Mouse (Mus musculus): Measurements from ENCODE around the gene Trabd2b. TPM values are rescaled to one million over a fixed set of nuclear protein-coding genes. Genes with fewer than 3 reads are reported as not detected.

Trabd2b gene
- 1.7 TPM for polyA plus RNA-seq (2014; fragmentation: Illumina TruSeq; extraction: RNeasy Lipid Tissue Mini Kit (QIAGEN cat#74804))

DNA sequence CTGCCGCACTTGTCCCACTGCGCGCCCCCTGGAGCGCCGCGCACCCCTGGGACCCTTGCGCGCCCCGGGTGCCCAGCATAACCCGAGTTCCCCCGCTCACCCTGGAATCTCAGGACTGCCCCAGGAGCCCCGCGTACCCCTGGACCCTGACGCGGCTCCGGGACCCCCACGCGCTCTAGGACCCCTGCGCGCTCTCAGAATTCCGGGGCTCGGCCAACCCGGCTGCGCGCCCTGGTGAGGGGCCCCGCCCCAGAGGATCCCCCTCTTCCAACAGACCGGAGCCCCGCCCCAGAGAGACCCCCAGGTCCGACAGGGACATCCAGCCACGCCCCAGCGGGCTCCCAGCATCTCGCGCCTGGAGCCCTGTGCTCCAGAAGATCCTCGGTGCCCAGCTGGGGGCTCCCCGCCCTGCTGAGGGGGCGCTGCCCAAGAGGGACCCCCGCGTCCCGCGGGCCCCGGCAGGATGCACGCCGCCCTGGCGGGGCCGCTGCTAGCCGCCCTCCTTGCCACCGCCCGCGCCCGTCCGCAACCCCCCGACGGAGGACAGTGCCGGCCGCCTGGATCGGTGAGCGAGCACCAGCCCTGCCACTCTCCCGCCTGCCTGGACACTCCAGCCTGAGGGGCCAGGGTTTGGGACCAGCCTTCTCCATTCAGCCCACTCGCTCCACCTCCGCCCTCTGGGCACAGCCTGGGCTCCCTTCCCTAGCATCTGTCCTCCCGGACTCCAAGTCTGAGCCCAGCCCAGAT, at the start of gene Trabd2b:
Gene Trabd2b, plus strand, starts transcription at position 370 of the 747 bp plus-strand sequence.

Other genes with a start within 250 kb of the Trabd2b start
- gene Skint11, start 243.3 kb upstream of the Trabd2b start, polyA plus RNA-seq (2014; fragmentation: Illumina TruSeq; extraction: RNeasy Lipid Tissue Mini Kit (QIAGEN cat#74804)), result not detected

Data from ovary, adult 10 weeks (tissue).